Mouse (Mus musculus) A20 (cell line): ENCODE results near the gene Acot10.
"Not testable (repeated sequence)": the region's sequence is repeated elsewhere in the genome, so short reads cannot be mapped to it uniquely, and the experiment has no call there.

ENCODE experiments used
- DNase-seq: peaks from one replicate; pipeline ENCODE4 v3.0.0-alpha.2; 2011; ENCODE audit warnings: low read depth, low spot score

Gene Acot10

DNA sequence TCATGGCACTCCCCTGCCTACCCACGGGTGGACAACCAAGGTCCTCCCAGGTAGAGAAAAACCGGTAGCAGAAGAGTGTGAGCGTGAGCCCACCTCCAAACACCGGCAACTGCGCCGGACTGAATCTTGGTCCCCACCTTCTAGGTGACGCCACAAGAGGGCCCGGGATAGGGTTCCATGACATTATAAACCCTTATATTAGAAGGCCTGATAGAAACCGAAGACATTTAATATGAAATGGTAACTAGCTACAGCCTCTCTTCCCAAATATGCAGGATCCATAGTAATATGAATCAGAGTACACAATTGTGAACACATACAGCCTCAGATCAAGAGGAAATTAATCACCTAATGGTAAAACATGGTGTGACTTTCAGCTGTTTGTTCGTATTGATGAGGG, at the start of gene Acot10:
TSS of gene Acot10 (minus strand) at position 101 of the 400 bp plus-strand sequence.
- DNase-seq: no peak

DNA sequence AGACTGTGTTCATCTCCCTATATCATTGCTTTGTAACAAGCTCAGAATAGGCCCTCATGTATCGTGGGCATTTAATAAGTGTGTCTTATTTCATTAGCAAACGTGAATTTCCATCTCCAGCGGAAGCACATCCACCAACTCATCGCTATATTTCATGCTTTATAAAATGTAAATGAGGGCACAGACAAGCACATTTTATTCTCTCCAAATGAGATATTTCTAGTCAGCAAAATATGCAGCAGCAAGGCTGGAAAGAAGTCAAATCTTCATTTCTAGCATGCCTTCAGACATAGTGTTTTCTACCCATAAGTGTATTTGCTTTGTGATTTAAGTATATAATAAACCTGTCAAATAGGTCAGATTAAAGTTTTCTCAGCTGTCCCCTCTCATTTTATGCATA, 45.3 kb upstream of the Acot10 start:
- no peak for DNase-seq

DNA sequence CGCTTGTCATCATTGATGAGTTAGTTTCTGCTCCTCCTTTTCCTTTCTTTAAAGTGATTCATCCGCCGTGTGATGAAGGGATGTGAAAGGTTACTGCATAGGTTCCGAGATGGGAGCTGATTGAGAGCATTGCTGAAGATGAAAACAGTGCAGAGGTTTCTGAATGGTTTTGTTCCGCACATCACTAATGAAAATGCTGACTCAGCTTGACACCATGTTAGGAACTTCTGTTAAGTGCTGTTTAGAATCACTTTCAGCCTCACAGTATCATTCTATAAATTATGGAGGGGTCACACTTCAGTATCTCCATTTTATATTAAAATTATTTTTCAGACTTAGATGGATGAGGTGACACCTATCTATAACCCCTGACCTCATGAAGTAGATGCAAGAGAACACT, 29.7 kb upstream of the Acot10 start:
- no peak for DNase-seq

DNA sequence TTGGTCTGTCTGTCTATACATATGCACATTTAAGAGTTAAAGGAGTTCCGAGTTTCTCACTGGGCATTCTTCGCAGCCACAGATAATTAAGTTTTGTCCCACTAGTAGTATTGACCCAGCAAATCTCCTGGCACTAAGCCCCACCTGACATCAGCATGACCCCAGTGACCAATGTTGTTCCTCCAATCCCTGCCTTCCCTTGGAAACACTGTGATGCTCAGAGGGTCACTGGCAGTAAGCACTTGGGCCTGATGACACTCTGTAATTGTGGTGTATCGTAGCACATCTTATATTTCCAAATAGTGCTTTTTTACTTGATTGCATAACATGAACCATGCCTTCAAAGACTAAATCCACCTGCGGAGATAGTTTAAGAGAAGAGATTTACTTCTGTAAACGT, 17.6 kb upstream of the Acot10 start:
- DNase-seq: no peak

DNA sequence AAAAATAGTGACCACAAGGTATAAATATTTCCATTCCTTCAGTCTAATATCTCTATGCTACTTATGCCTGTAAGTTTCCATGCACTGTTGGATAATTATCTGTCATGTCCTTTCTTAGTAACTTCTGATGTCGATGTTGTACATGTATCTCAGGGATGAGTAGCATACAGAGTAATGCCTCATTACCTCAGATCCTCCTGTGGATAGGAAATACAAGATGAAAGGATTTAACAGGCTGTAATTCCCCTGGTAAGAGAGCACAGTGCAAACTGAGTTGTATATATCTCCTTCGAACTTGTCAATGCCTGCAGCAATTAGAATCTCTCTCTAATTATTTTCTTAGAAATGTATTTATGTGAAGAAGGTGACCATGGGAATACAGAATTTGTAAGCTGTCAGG, 16.2 kb upstream of the Acot10 start:
- no peak for DNase-seq

DNA sequence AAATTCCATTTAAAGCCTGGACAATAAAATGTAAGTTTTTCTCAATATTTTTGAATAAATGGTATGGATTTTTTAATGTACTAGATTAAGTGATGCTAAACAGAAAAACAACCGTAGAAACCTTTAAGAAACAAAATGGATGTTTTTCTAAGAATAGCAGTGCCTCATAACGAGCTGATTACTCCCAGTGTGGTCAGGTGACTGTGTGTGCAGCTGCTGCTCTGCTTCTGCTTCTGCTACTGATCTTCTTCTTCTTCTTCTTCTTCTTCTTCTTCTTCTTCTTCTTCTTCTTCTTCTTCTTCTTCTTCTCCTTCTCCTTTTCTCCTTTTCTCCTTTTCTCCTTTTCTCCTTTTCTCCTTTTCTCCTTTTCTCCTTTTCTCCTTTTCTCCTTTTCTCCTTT, 3.0 kb upstream of the Acot10 start:
- not testable (repeated sequence) for DNase-seq

DNA sequence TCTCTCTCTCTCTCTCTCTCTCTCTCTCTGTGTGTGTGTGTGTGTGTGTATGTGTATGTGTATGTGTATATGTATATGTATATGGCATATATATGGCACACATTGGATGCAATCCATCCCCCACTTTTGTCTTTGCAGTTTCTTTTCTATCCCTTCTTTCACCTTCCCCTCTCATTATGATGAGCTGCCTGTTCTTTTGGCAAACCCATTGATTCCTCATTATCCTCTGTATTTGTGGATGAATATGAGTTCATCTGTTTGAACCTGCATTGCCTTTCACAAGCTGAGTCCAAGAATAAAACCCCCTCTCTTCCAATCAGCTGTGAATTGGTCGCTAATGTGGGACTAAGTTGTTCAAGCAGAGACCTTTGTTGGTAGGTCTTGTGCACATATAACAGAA, 1.4 kb upstream of the Acot10 start:
- no peak for DNase-seq

DNA sequence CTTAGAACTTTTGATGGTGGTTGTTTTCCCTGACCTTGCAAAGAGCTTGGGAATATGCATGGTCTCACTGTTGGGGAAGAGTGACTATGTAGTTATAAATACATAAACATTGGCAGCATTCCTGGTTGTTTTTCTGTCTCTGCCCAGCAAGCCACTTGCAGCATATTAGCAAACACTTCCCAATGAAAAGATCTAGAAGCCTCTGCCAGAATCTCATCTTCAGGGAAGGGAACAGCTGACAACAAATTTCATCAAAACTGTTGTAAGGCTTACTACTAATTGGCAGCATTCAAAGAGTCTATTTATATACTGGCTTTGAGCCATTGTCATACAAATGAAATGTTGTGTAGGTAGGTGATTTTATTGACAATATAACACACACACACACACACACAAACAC, 800 bp upstream of the Acot10 start:
- no peak for DNase-seq

DNA sequence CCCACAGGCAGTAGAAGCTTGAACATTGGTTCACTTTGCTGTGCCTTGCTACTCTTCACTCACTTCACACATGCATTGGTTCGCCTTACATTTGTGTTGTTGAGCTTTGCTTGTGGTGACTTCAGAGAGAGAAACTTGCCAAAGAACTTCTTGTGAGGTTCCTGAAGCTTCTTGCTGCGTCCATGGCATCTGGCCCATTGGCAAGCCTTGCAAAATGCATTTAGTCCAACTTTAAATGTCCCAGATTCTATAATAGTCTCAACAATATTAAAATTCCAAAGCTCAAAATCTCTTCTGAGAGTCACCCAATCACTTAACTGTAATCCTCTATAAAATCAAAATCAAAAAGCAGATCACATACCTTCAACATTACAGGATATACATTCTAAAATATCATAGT, 6.3 kb downstream of the Acot10 start:
- DNase-seq: no peak

DNA sequence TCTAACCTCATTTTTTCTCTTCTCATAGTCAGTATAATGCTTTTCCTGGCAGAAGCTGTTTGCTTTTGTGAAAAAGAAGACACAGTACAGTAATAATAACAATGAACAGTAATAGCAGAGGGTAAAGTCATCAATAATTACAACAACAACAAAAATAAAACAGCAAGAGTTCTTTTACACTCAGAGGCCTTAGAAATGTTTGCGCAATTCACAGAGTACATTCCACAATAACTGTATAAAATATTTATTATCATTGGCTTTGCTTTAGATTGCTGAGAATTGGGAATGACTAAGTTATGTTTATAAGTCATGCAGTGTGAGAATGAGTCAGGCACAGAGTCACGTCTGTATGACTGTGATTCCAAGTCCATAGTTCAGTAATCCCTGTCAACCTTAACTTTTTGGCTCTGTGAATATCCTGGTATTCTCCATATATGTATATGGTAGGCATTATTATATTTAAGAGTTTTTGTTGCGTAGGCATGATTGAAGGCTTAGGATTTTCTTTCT, 23.6 kb downstream of the Acot10 start:
- DNase-seq: no peak

DNA sequence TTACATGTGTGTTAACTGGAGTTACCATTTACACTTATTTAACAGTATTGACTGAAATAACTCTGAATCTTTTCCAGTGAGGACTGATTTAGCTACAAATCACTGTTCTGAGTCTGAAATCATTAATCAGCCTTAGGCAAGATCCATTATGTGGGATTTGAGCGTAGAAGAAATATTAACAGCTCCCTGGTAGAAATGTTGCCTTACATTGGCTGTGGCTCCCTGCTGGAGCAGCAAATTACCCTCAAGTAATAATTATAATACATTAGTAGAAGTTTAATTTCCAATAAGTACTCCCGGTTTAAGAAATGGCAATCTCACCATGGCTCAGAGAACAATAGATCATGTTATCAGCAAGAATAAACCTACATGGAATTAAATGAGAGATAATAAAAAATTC, 27.4 kb downstream of the Acot10 start:
- DNase-seq: no peak

DNA sequence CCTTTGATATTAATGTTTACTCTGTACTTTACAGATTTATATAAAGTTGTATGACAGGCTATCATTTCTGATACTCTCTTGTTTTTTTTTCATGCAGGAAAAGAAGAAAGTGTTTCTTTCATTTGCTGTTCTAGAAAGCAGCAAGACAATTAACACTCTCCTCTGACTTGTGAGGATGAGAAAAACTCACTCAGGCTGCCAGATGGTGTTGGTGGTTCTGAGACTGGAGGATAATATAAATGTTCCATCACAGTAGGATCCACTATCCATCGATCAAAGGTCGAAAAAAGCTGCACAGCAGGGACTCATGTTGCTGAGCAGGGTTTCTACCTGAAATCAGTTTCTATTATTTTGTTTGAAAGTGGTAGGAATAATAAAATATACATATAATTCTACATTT, 32.0 kb downstream of the Acot10 start:
- no peak for DNase-seq
